Mouse (Mus musculus) liver, adult 2 months (tissue): ENCODE data around the gene Gpsm3. TPM values are rescaled to one million over a fixed set of nuclear protein-coding genes. Genes with fewer than 3 reads are reported as not detected.

Experiments
- DNase-seq: peaks from one replicate; pipeline ENCODE4 v3.0.0-alpha.2; 2011; ENCODE audit warnings: low read depth, low spot score; ENCODE audit errors: extremely low read depth
- H3K27ac ChIP-seq: fragments of 200-500 bp; replicated peaks from 2 replicates; pipeline ENCODE4 v1.5.1; 2012; ENCODE audit warnings: low read depth, mild to moderate bottlenecking, control low read depth, inconsistent platforms, low read length; ENCODE audit not compliant: insufficient read depth
- H3K27me3 ChIP-seq: fragments of 200-500 bp; 2 replicates; pipeline ENCODE4 v1.6.1; 2012; ENCODE audit warnings: mild to moderate bottlenecking, moderate library complexity, low read length, inconsistent platforms; ENCODE audit not compliant: control insufficient read depth, insufficient read depth
- H3K36me3 ChIP-seq: fragments of 200-500 bp; 2 replicates; pipeline ENCODE4 v1.6.1; 2012; ENCODE audit warnings: low read length, inconsistent platforms; ENCODE audit not compliant: control insufficient read depth, insufficient read depth
- H3K4me1 ChIP-seq: fragments of 200-500 bp; 2 replicates; pipeline ENCODE4 v1.6.1; 2011; ENCODE audit warnings: low read length; ENCODE audit not compliant: control insufficient read depth, insufficient read depth
- H3K4me3 ChIP-seq: fragments of 200-500 bp; 2 replicates; pipeline ENCODE4 v1.5.1; 2011; ENCODE audit warnings: low read depth, mild to moderate bottlenecking, control low read depth, low read length, moderate library complexity; ENCODE audit not compliant: insufficient read depth
- H3K79me2 ChIP-seq: fragments of 200-500 bp; 2 replicates; pipeline ENCODE4 v1.6.1; 2012; ENCODE audit warnings: inconsistent platforms, mild to moderate bottlenecking, low read length, moderate library complexity; ENCODE audit not compliant: control insufficient read depth, insufficient read depth
- H3K9ac ChIP-seq: fragments of 200-500 bp; 2 replicates; pipeline ENCODE4 v1.6.1; 2012; ENCODE audit warnings: low read depth, mild to moderate bottlenecking, control low read depth, inconsistent platforms, low read length
- CTCF ChIP-seq: fragments of 200-500 bp; IDR thresholded peaks from 2 replicates; pipeline ENCODE4 v1.5.1; 2011; ENCODE audit warnings: low read depth, low read length, control low read depth
- POLR2A ChIP-seq: fragments of 200-500 bp; IDR thresholded peaks from 2 replicates; pipeline ENCODE4 v1.6.1; 2011; ENCODE audit warnings: low read length, control low read depth; ENCODE audit not compliant: insufficient read depth; ENCODE audit errors: extremely low read depth
- WGBS: fragments of 180-500 bp; shearing (Covaris S2); methylation state at CpG from one replicate; pipeline ENCODE4 v1.1.7; 2018; 5-methylcytosine and 5-hydroxymethylcytosine counted together
- polyA plus RNA-seq: library from polyadenylated mRNA; depleted of rRNA; stranded (reverse); fragments of >200 nt; gene quantifications from 2 replicates; pipeline ENCODE4 v1.2.3, GENCODE M21; 2012
- total RNA-seq: library from RNA; depleted of rRNA; stranded (reverse); fragments of >200 nt; gene quantifications from 2 replicates; pipeline ENCODE4 v1.2.3, GENCODE M21; 2014

Gpsm3 gene
- total and polyA plus RNA-seq, 2 experiments = 0.65 to 3.4 TPM

DNA sequence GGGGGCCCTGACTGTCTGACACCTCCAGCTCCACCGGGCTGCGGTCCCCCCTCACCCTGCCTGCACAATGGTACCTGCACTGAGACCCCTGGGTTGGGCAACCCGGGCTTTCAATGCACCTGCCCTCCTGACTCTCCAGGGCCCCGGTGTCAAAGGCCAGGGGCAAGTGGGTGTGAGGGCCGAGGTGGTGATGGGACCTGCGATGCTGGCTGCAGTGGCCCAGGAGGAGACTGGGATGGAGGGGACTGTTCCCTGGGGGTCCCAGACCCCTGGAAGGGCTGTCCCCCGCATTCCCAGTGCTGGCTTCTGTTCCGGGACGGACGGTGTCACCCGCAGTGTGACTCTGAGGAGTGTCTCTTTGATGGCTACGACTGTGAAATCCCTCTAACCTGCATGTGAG, 7.1 kb upstream of the Gpsm3 start:
- Histone ChIP-seq H3K79me2 (no peaks in the 10 kb centered on the region), H3K4me3 (no peak overlapping the region), H3K36me3 (no peaks in the 10 kb centered on the region), H3K9ac (no peak overlapping the region), H3K4me1 (peaks cover 3% of the 10 kb centered on the region; the same call in 1 of the 2 replicates), H3K27ac (no peak overlapping the region), H3K27me3 (no peaks in the 10 kb centered on the region)
- WGBS = 88% methylated on average over 12 of the region's 12 CpGs
- DNase-seq = no peak
- TF ChIP-seq CTCF = no peak
- TF ChIP-seq POLR2A = no peak

DNA sequence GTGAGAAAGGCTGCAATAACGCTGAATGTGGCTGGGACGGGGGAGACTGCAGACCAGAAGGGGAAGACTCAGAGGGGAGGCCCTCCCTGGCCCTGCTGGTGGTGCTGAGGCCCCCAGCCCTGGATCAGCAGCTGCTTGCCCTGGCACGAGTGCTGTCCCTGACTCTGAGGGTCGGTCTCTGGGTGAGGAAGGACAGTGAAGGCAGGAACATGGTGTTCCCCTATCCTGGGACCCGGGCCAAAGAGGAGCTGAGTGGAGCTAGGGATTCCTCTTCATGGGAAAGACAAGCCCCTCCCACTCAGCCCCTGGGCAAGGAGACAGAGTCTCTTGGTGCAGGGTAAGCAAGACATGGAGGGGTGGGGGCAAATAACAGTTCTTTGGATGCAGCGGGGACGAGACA, 6.2 kb upstream of the Gpsm3 start:
- Histone ChIP-seq H3K79me2 (no peaks in the 10 kb centered on the region), H3K4me3 (no peak overlapping the region), H3K27me3 (no peaks in the 10 kb centered on the region), H3K27ac (no peak overlapping the region), H3K4me1 (peaks cover 6% of the 10 kb centered on the region), H3K36me3 (no peaks in the 10 kb centered on the region), H3K9ac (no peak overlapping the region)
- no peak for DNase-seq
- WGBS = 77% methylated on average over 7 of the region's 7 CpGs
- TF ChIP-seq POLR2A (no peak), CTCF (no peak)

DNA sequence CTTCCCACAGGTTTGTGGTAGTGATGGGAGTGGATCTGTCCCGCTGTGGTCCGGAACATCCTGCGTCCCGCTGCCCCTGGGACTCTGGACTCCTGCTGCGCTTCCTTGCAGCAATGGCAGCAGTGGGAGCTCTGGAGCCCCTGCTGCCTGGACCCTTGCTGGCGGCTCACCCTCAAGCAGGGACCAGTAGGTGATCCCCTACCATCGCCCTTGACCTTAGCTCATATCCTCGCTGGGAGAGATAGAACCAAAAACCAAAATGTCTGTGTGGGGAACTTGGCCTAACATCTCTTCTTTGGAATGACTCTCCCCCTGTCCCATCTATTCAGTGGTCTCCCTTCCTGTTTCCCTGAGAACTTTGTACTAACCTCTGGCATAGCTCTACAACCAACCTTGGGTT, 5.8 kb upstream of the Gpsm3 start:
- no peak for TF ChIP-seq POLR2A
- TF ChIP-seq CTCF = no peak
- Histone ChIP-seq H3K27me3 (no peaks in the 10 kb centered on the region), H3K9ac (no peak overlapping the region), H3K36me3 (no peaks in the 10 kb centered on the region), H3K79me2 (no peaks in the 10 kb centered on the region), H3K27ac (no peak overlapping the region), H3K4me3 (no peak overlapping the region), H3K4me1 (peaks cover 8% of the 10 kb centered on the region)
- 92% methylated on average over 8 of the region's 8 CpGs for WGBS
- DNase-seq = no peak

- Histone ChIP-seq H3K27me3 (no peaks in the 10 kb centered on the region), H3K4me1 (peaks cover 8% of the 10 kb centered on the region), H3K36me3 (no peaks in the 10 kb centered on the region), H3K27ac (no peak overlapping the region), H3K9ac (no peak overlapping the region), H3K4me3 (no peak overlapping the region), H3K79me2 (no peaks in the 10 kb centered on the region)
- no peak for DNase-seq
- no peak for TF ChIP-seq CTCF
- TF ChIP-seq POLR2A = no peak
- 71% methylated on average over 8 of the region's 8 CpGs for WGBS
Measured at GRCm38 (mm10) chr17:34585121-34585520, 4.5 kb upstream of the Gpsm3 start.

GRCm38 (mm10) chr17:34585877-34586771, 3.5 kb upstream of the Gpsm3 start:
- H3K9ac ChIP-seq = no peak overlapping the region
- WGBS = 46% methylated on average over 32 of the region's 32 CpGs
- peaks cover 10% of the 10 kb centered on the region for H3K4me1 ChIP-seq
- H3K4me3 ChIP-seq = peak overlapping the region; percentile 83; the same call in 1 of the 2 replicates
- no peak for DNase-seq
- H3K27ac ChIP-seq = no peak overlapping the region
- TF ChIP-seq CTCF (no peak), POLR2A (no peak)
- H3K79me2 ChIP-seq = no peaks in the 10 kb centered on the region
- H3K27me3 ChIP-seq = no peaks in the 10 kb centered on the region
- H3K36me3 ChIP-seq = no peaks in the 10 kb centered on the region

GRCm38 (mm10) chr17:34586796-34587422, 2.7 kb upstream of the Gpsm3 start:
- Histone ChIP-seq H3K27me3 (no peaks in the 10 kb centered on the region), H3K4me1 (peaks cover 10% of the 10 kb centered on the region), H3K9ac (peak overlapping the region; percentile 96), H3K4me3 (peak overlapping the region; percentile 83), H3K79me2 (no peaks in the 10 kb centered on the region), H3K27ac (peak overlapping the region; percentile 94), H3K36me3 (no peaks in the 10 kb centered on the region)
- under 1% methylated on average over 38 of the region's 38 CpGs for WGBS
- peak; percentile 57 for DNase-seq
- no peak for TF ChIP-seq POLR2A
- TF ChIP-seq CTCF = no peak
